Mouse (Mus musculus) CH12F3 (cell line): ENCODE results near the gene Slc43a2.

Source experiments
- in situ Hi-C: fragments of 300-500 bp; cut with MboI; formaldehyde crosslinking; loops from 2 replicates; pipeline ENCODE4 v1.14.3; 2020; ENCODE audit warnings: low sequenced_read_pairs

Gene Slc43a2

DNA sequence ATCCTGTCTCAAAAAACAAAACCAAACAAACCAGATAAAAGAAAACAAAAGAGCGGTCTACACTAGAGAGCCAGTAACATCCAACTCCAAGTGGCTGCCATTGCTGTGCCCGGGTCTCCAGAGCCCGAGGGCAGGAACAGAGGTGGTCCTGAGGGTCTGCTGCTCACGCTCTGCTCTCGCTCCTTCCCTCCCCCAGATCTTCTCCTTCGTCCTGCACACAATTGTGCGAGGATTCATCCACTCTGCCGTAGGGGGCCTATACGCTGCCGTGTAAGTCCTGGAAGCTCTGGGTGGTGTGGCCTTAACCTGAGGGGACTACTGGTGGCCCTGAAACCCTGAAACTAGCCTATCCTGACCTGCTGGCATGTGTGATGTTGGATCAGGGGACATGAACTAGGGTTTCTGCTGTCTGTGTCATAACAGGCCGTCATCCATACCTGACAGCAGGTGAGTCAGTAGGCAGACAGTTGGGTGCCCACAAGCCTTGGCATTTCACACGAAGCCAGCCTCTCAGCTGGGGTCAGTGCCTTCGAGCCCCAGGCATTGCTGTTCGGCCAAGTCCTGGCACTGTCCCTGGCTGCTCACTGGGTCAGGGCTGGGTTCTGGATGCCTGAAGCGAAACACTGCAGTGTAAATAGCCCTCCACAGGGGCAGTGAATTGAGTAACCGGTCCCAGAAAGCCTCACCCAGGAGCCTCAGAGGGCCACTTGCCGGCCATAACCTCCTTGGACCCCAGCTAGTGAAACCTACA, 39.1 kb downstream of the Slc43a2 start:
- in situ Hi-C loops, result loop anchor here (5.0 kb wide), 1 partner anchor 38 kb away; the partner anchor contains the start of gene Slc43a2

- in situ Hi-C loops, result loop anchor here (5.0 kb wide), 1 partner anchor 39 kb away; the partner anchor contains the start of gene Slc43a2
Observed at GRCm38 (mm10) chr11:75571126-75571990, 39.9 kb downstream of the Slc43a2 start.

DNA sequence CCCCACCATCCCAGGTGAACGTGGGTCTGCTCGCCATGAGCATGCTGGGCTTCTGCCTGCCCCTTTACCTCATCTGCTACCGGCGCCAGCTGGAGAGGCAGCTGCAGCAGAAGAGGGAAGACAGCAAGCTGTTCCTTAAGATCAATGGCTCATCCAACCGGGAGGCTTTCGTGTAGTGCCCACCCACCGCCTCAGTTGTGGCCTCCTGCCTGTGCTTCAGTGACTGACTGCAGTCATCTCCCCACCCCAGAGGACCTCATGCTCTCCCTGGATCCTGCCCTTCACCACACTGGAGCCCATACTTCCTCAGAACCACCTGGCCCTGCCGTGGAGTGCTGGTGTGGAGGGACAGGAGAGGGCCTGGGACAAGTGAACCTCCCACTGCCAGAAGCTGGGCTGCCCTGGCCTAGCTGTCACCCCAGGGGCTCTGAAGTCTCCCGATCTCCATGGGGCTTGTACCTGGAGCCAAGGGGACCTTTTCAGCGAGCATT, 40.9 kb downstream of the Slc43a2 start:
- in situ Hi-C loops, result loop anchor here (5.0 kb wide), 1 partner anchor 40 kb away; the partner anchor contains the start of gene Slc43a2

DNA sequence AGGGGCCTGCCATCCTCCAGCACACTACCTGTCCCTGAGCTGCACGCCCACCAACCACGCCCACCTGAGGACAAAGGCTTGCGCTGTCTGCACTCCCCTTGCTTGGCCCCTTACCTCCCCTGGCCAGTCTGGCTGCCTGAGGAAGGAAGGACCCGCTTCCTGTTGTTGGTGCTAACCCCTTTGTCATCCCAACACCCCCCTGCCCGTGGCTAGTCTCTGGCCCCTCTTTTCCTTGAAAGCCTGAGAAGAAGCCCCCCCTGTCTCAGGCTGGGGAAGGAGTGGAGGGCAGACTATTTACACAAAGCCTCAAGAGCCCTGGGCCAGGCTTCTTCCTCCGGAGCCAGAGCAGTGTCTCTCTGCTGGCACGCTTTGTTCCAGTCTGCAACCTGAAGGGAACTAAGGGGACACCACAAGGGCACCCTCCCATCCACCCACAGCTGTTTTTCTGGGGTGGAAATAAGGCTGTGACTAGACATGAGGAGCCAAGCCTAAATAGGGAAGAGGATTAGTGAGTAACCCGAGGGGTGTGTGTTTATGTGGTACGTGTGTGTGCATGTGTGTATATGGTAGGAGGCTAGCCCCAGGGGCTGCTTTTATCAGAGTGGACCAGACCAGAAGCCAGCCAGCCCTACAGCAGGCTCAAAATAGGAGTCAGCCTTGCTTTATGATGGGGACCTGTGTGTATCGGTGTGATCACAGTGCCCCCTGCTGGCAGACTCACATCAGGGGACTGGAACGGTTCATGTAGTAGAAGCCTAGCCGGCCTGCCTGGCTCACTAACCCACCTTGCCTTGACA, 41.6 kb downstream of the Slc43a2 start:
- in situ Hi-C loops, result loop anchor here (5.0 kb wide), 1 partner anchor 41 kb away; the partner anchor contains the start of gene Slc43a2

DNA sequence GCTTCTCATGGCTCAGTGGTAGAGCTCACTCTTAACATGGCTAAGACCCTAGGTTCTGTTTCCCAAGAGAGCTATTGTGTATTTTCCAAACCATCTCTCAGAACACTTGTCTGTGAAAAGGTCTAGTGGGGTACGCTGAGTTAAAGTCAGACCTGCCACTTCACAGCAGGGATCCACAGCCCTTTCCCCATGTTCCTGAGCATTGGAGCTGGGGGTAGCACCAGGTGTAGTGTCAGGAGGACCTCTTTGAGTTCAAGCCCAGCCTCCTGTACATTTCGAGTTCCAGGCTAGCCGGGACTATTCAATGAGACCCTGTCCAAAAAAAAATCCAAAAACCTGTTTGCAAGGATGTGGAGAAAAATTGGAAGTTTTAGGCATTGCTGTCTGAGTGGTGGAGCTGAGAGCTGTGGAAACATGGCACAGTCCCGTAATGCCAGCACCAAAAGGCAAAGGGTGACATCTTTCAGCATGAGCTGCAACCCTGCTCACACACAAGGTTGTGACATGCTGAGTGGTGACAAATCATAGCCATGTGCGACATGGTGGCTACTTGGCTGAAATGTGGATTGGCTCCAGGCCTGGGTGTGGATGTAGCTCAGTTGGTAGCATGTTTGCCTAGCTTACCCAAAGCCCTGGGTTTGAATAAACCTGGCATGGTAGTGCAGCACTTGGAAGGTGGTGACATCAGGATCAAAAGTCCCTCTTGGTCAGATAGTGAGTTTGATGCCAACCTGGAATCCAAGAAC, 43.1 kb downstream of the Slc43a2 start:
- in situ Hi-C loops, result loop anchor here (5.0 kb wide), 1 partner anchor 42 kb away; the partner anchor contains the start of gene Slc43a2

- in situ Hi-C loops, result no loop called here
Observed at GRCm38 (mm10) chr11:75575560-75576123, 44.1 kb downstream of the Slc43a2 start.

DNA sequence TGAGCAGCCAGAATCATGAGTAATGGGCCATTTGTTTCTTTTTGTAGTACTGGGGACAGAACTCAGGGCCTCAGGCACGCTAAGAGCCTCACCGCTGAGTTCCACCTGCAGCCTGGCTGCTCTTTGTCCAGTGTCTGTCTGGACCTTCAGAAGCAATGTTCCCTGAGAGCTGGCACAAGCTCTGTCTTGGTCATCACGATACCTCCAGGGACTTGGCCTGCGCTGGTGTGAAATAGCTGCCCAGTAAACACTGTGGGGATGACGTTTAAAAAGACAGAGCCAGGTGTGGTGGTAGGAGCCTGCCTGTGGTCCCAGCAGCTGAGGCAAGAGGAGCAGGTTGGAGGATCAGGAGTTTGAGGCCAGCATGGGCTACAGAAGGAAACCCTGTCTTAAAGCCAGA, 47.1 kb downstream of the Slc43a2 start:
- in situ Hi-C loops, result no loop called here

DNA sequence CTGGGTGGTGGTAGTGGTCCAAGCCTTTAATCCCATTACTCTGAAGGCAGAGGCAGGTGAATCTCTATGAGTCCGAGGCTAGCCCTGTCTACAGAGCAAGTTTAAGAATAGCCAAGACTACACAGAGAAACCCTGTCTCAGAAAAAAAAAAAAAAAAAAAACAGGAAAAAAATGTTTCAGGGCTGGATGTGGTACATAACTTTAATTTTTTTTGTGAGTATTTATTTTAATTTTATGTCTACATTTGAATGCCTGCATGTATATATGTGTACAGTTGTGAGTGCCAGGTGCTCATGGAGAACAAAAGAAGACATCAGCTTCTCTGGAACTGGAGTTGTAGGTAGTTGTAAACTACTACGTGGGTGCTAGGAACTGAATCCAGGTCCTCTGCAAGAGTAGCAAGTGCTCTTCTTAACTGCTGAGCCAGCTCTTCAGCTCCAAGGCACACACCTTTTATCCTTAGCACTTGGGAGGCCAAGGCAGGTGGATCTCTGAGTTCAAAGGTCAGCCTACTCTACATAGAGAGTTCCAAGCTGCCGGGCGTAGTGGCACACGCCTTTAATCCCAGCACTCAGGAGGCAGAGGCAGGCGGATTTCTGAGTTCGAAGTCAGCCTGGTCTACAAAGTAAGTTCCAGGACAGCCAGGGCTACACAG, 50.1 kb downstream of the Slc43a2 start:
- in situ Hi-C loops, result no loop called here

GRCm38 (mm10) chr11:75583521-75583920, 52.0 kb downstream of the Slc43a2 start:
- in situ Hi-C loops, result no loop called here

- in situ Hi-C loops, result no loop called here
Observed at GRCm38 (mm10) chr11:75585061-75585460, 53.6 kb downstream of the Slc43a2 start.

GRCm38 (mm10) chr11:75585978-75586377, 54.5 kb downstream of the Slc43a2 start:
- in situ Hi-C loops, result no loop called here

DNA sequence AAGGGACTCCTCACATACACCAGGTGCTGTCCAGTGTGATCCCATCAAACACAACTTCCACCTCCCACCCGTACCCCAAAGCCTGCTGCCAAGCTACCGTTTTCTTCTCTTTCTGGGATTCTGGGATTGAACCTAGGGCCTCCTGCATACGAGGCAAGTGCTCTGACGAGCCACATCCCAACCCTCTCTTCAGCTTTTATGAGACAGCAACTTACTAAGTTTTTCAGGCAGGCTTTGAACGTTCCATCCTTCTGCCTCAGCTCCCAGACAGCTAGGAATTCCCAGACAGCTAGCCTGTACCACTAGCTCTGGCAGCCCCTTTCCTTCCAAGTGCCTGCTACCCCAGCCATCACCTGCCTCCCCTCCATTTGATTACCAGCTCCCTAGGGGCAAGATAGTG, 55.5 kb downstream of the Slc43a2 start:
- in situ Hi-C loops, result no loop called here

DNA sequence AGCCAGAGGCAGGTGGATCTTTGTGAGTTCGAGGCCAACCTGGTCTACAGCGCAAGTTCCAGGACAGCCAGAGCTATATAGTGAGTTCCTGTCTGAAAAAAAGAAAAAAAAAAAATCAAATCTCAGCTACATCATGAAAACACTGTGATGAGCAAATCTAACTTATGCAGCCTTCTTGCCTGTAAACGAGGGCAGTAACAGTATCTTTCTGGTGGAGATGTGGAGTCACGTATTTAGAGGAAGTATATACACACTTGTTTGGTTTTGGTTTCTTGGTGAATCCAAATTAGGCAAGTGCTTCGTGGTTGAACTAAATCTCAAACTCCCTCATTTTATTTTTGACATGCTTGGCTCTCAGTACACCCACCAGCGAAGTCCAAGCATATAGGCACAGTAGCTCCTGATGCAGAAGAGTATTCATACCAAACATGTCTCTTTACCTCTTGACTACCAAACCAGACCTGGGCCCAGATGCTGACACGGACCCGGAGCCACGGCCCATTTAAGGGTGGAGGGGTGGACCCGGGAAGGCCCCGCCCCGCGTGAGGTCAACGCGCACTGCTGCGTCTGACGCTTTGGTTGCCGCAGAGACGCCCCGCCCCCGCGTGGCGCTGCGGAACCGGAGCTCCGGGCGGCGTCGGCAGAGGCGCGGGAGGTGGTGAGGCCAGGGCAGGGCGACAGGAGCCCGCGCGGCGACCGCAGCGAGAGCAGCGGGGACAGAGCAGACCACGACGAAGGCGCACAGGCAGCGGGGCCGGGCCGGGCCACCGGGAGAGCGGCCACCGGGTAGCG, 56.2 kb downstream of the Slc43a2 start, which contains the start of gene Pitpna:
Gene Pitpna, plus strand, starts transcription at position 605 of the 792 bp plus-strand sequence.
- in situ Hi-C loops, result no loop called here

GRCm38 (mm10) chr11:75588285-75588941, 56.9 kb downstream of the Slc43a2 start:
- in situ Hi-C loops, result no loop called here

GRCm38 (mm10) chr11:75592612-75593011, 61.1 kb downstream of the Slc43a2 start:
- in situ Hi-C loops, result no loop called here

DNA sequence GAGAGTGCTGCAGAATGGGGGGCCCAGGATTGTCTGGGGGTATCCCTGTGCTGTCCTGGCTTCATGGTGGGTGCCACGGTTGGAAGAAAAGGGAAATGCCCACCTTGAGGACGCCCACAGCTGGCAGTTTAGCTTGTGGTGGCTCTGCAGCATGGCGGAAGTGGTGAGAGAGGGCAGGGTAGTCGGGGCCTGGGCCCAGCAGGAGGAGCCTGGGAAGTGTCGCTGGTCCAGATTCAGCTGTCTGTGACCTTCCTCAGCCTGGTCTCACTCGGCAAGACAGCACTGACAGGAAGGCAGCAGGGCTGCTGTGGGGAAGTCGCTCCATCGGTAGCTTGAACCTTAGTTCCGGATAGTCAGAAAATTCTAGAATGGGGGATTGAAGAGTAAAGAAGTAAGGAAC, 62.9 kb downstream of the Slc43a2 start:
- in situ Hi-C loops, result no loop called here

GRCm38 (mm10) chr11:75595404-75595803, 63.9 kb downstream of the Slc43a2 start:
- in situ Hi-C loops, result no loop called here

GRCm38 (mm10) chr11:75595816-75596215, 64.3 kb downstream of the Slc43a2 start:
- in situ Hi-C loops, result no loop called here
